Mouse (Mus musculus): ENCODE results near the gene Fkbpl. TPM values are rescaled to one million over a fixed set of nuclear protein-coding genes. Genes with fewer than 3 reads are reported as not detected.

Gene Fkbpl
- polyA plus RNA-seq, 1 experiment from 2014 or later = 8.8 TPM

DNA sequence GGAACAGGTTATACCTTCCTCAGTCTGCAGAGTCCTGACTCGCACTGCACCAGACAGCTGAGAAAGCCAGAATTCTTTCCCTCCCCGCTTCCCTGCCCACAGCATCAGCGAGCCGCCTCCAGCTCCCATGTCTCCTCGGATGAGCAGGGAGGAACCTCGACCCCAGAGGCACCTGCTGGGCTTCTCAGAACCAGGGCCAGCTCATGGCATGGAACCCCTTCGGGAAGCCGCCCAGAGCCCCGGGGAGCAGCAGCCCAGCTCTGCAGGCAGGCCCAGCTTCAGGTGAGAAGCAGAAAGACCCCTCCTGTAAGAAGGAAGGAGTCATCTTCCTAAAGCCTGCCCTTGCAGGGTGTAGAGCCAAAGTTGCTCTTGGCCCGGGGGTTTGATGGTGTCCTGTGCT lies 8.0 kb downstream of the Fkbpl start:
- 89% methylated on average over 10 of the region's 10 CpGs for WGBS
- TF ChIP-seq CTCF (IDR thresholded peaks at IDR 0.05; ENCODE audit: low read depth) = no peak
- peaks cover 33% of the 10 kb centered on the region for H3K36me3 ChIP-seq (ENCODE audit: control insufficient read depth, insufficient read depth)

DNA sequence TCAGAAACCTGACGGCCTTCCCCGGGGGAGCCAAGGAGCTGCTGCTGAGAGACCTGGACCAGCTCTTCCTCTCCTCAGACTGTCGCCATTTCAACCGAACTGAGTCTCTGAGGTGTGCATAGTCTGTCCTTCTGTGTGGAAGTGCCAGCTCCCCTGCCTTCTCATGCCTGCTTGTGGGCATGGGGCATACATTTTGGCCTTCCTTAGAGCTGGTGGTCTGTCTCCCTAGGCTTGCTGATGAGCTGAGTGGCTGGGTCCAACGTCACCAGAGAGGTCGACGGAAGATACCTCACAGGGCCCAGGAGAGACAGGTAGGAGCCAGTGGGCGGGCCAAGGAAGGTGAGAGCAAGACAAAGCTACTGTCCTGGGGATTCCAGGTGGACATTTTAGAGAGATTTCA lies 8.4 kb downstream of the Fkbpl start:
- ATAC-seq = no peak
- no peak overlapping the region for H3K4me2 ChIP-seq (replicated peaks; ENCODE audit: low read depth)
- H3K4me1 ChIP-seq (replicated peaks; ENCODE audit: control insufficient read depth, insufficient read depth, low read length) = peaks cover 7% of the 10 kb centered on the region; the same call in 1 of the 2 replicates
- H3K4me3 ChIP-seq (ENCODE audit: low read depth, low read length) = no peak overlapping the region
- no peak overlapping the region for H3K9ac ChIP-seq (ENCODE audit: low read depth, low read length)
- H3K27me3 ChIP-seq (replicated peaks; ENCODE audit: control insufficient read depth, insufficient read depth, low read length) = no peaks in the 10 kb centered on the region
- TF ChIP-seq CTCF (IDR thresholded peaks at IDR 0.05; ENCODE audit: low read depth) = no peak
- peaks cover 33% of the 10 kb centered on the region for H3K36me3 ChIP-seq (ENCODE audit: control insufficient read depth, insufficient read depth)
- H3K9me3 ChIP-seq (ENCODE audit: control insufficient read depth) = no peaks in the 10 kb centered on the region
- 89% methylated on average over 8 of the region's 8 CpGs for WGBS
- no peak overlapping the region for H3K27ac ChIP-seq (ENCODE audit: low read depth, low read length)

More for the DNA sequence above, 8.0 kb downstream of the Fkbpl start:
- Histone ChIP-seq H3K9ac (ENCODE audit: low read depth, low read length) (no peak overlapping the region), H3K27ac (ENCODE audit: low read depth, low read length) (no peak overlapping the region), H3K9me3 (ENCODE audit: control insufficient read depth) (no peaks in the 10 kb centered on the region), H3K4me1 (replicated peaks; ENCODE audit: control insufficient read depth, insufficient read depth, low read length) (peaks cover 7% of the 10 kb centered on the region; the same call in 1 of the 2 replicates), H3K4me2 (replicated peaks; ENCODE audit: low read depth) (no peak overlapping the region), H3K4me3 (ENCODE audit: low read depth, low read length) (no peak overlapping the region), H3K27me3 (replicated peaks; ENCODE audit: control insufficient read depth, insufficient read depth, low read length) (no peaks in the 10 kb centered on the region)
- ATAC-seq = no peak

DNA sequence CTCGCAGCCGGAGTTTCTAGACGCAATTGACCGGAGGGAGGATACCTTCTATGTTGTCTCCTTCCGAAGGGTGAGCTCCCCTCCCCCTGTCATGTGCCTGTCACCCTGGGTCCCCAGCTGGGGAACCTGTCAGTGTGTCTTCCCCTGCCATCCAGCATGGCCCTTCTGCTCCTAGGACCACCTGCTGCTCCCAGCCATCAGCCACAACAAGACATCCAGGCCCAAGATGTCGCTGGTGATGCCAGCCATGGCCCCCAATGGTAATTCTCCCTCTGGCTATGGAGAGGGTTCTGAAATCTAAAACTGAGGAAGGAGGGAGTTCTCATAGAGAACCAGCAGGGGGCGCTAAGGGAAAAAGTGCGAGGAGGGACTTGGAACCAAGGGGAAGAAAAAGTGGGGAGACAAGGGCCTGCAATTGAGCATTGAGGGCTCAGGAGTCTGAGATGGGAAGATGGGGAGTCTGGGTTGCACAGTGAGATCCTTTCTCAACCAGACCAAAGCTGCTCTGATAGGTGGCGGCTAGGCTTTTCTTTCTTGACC lies 9.3 kb downstream of the Fkbpl start:
- Histone ChIP-seq H3K9me3 (ENCODE audit: control insufficient read depth) (no peaks in the 10 kb centered on the region), H3K4me3 (ENCODE audit: low read depth, low read length) (no peak overlapping the region), H3K27me3 (replicated peaks; ENCODE audit: control insufficient read depth, insufficient read depth, low read length) (peaks cover 1% of the 10 kb centered on the region; the same call in 1 of the 2 replicates), H3K36me3 (ENCODE audit: control insufficient read depth, insufficient read depth) (peaks cover 33% of the 10 kb centered on the region), H3K4me2 (replicated peaks; ENCODE audit: low read depth) (no peak overlapping the region), H3K4me1 (replicated peaks; ENCODE audit: control insufficient read depth, insufficient read depth, low read length) (peaks cover 7% of the 10 kb centered on the region; the same call in 1 of the 2 replicates), H3K9ac (ENCODE audit: low read depth, low read length) (no peak overlapping the region), H3K27ac (ENCODE audit: low read depth, low read length) (no peak overlapping the region)
- TF ChIP-seq CTCF (IDR thresholded peaks at IDR 0.05; ENCODE audit: low read depth) = peak; percentile 89
- ATAC-seq = no peak
- WGBS = 66% methylated on average over 9 of the region's 9 CpGs

DNA sequence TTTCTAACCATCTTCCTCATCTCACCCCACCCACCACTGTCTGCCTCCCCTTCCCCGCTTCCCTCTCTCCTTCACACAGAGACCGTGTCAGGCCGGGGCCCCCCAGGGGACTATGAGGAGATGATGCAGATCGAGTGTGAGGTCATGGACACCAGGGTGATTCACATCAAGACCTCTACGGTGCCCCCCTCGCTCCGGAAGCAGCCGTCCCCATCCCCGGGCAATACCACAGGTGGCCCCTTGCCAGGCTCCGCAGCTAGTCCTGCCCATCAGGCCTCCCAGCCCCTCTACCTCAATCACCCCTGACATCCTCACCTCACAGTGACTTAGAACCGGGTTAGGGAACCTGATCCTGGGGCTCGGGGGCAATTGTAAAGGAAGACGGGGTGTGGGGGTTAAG lies 9.8 kb downstream of the Fkbpl start:
- peaks cover 7% of the 10 kb centered on the region; the same call in 1 of the 2 replicates for H3K4me1 ChIP-seq (replicated peaks; ENCODE audit: control insufficient read depth, insufficient read depth, low read length)
- H3K4me3 ChIP-seq (ENCODE audit: low read depth, low read length) = no peak overlapping the region
- H3K4me2 ChIP-seq (replicated peaks; ENCODE audit: low read depth) = no peak overlapping the region
- peaks cover 33% of the 10 kb centered on the region for H3K36me3 ChIP-seq (ENCODE audit: control insufficient read depth, insufficient read depth)
- TF ChIP-seq CTCF (IDR thresholded peaks at IDR 0.05; ENCODE audit: low read depth) = no peak
- no peak overlapping the region for H3K9ac ChIP-seq (ENCODE audit: low read depth, low read length)
- peak overlapping the region; percentile 62; the same call in 1 of the 2 replicates for H3K27ac ChIP-seq (ENCODE audit: low read depth, low read length)
- no peak for ATAC-seq
- no peaks in the 10 kb centered on the region for H3K9me3 ChIP-seq (ENCODE audit: control insufficient read depth)
- WGBS = 83% methylated on average over 12 of the region's 13 CpGs
- H3K27me3 ChIP-seq (replicated peaks; ENCODE audit: control insufficient read depth, insufficient read depth, low read length) = peaks cover 7% of the 10 kb centered on the region; the same call in 1 of the 2 replicates

DNA sequence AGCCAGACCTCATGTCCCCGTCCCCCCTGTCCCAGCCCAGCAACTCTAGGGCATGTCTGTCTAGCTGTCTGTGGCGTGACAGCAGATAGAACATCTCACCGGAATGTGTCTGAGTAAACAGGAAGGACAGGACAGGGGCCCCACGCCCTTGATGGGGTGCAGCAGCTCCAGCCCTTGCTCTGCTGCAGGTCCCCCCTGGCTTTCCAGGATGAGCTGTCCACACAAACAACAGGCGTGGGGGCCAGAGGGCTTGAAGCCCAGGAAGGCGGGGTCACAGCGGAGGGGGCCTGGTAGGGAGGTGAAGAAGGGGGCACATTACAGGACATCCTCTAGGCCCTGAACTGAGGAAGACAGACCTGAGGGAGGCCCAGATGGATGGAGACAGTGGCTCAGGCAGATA lies 10.6 kb downstream of the Fkbpl start:
- H3K36me3 ChIP-seq (ENCODE audit: control insufficient read depth, insufficient read depth) = peaks cover 28% of the 10 kb centered on the region
- WGBS = 53% methylated on average over 7 of the region's 7 CpGs
- no peak for TF ChIP-seq CTCF (IDR thresholded peaks at IDR 0.05; ENCODE audit: low read depth)
- peaks cover 7% of the 10 kb centered on the region; the same call in 1 of the 2 replicates for H3K27me3 ChIP-seq (replicated peaks; ENCODE audit: control insufficient read depth, insufficient read depth, low read length)
- H3K4me1 ChIP-seq (replicated peaks; ENCODE audit: control insufficient read depth, insufficient read depth, low read length) = peaks cover 7% of the 10 kb centered on the region; the same call in 1 of the 2 replicates
- H3K4me2 ChIP-seq (replicated peaks; ENCODE audit: low read depth) = no peak overlapping the region
- H3K9ac ChIP-seq (ENCODE audit: low read depth, low read length) = no peak overlapping the region
- no peak overlapping the region for H3K4me3 ChIP-seq (ENCODE audit: low read depth, low read length)
- ATAC-seq = peak; percentile 3; the same call in 1 of the 2 replicates
- peak overlapping the region; percentile 62 for H3K27ac ChIP-seq (ENCODE audit: low read depth, low read length)
- H3K9me3 ChIP-seq (ENCODE audit: control insufficient read depth) = no peaks in the 10 kb centered on the region

DNA sequence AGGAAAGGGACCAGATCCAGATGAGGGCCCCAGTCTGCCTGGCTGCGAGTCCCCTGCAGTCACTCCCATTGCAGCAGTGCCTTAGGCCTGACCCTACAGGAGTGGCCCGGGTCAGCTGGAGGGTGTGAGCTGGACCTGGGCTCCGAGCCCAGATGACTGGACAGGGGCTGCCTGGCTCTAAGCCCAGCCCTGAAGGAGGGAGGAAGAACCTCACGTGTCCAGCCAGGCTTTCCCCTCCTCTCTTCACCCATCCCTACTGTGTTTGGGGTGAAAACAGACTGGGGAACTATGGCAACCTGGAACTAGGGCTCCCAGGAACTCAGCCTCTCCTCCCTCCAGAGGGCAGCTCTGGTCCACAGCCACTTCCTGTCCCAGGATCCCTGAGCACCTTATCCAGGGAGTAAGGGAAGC lies 11.0 kb downstream of the Fkbpl start:
- H3K9ac ChIP-seq (ENCODE audit: low read depth, low read length) = no peak overlapping the region
- peaks cover 7% of the 10 kb centered on the region; the same call in 1 of the 2 replicates for H3K4me1 ChIP-seq (replicated peaks; ENCODE audit: control insufficient read depth, insufficient read depth, low read length)
- H3K36me3 ChIP-seq (ENCODE audit: control insufficient read depth, insufficient read depth) = peaks cover 24% of the 10 kb centered on the region; the same call in 1 of the 2 replicates
- peak overlapping the region; percentile 62 for H3K27ac ChIP-seq (ENCODE audit: low read depth, low read length)
- H3K4me2 ChIP-seq (replicated peaks; ENCODE audit: low read depth) = no peak overlapping the region
- H3K27me3 ChIP-seq (replicated peaks; ENCODE audit: control insufficient read depth, insufficient read depth, low read length) = peaks cover 7% of the 10 kb centered on the region; the same call in 1 of the 2 replicates
- peak; percentile 57 for ATAC-seq
- H3K4me3 ChIP-seq (ENCODE audit: low read depth, low read length) = no peak overlapping the region
- TF ChIP-seq CTCF (IDR thresholded peaks at IDR 0.05; ENCODE audit: low read depth) = peak; percentile 68
- WGBS = 47% methylated on average over 4 of the region's 4 CpGs
- no peaks in the 10 kb centered on the region for H3K9me3 ChIP-seq (ENCODE audit: control insufficient read depth)
